Mouse (Mus musculus) large intestine, adult 2 months (tissue): ENCODE data around the gene Eif2b2. TPM values are rescaled to one million over a fixed set of nuclear protein-coding genes. Genes with fewer than 3 reads are reported as not detected.

Source experiments
- DNase-seq: peaks from one replicate; pipeline ENCODE4 v3.0.0-alpha.2; 2012; ENCODE audit warnings: low read depth, low spot score
- WGBS: fragments of 180-500 bp; shearing (Covaris S2); methylation state at CpG from one replicate; pipeline ENCODE4 v1.1.7; 2018; 5-methylcytosine and 5-hydroxymethylcytosine counted together
- polyA plus RNA-seq: library from polyadenylated mRNA; depleted of rRNA; stranded (reverse); fragments of >200 nt; gene quantifications from 2 replicates; pipeline ENCODE4 v1.2.3, GENCODE M21; 2012; rRNA removed

The Eif2b2 gene
- polyA plus RNA-seq = 84.1 and 90.8 TPM in 2 replicates

GRCm38 (mm10) chr12:85219236-85219904 lies at the start of gene Eif2b2:
Gene Eif2b2 (plus strand): TSS chr12:85219481.
- DNase-seq = peak; percentile 98
- under 1% methylated on average over 54 of the region's 54 CpGs for WGBS

- WGBS = 68% methylated on average over 3 of the region's 3 CpGs
- DNase-seq = no peak
Observed at GRCm38 (mm10) chr12:85169877-85170276, 49.4 kb upstream of the Eif2b2 start.

- WGBS = 85% methylated on average over 11 of the region's 11 CpGs
- no peak for DNase-seq
Observed at GRCm38 (mm10) chr12:85170284-85170947, 48.9 kb upstream of the Eif2b2 start.

GRCm38 (mm10) chr12:85170948-85171307 lies 48.4 kb upstream of the Eif2b2 start:
- no peak for DNase-seq
- WGBS = 78% methylated on average over 3 of the region's 3 CpGs

- DNase-seq = no peak
- WGBS = 69% methylated on average over 7 of the region's 7 CpGs
Observed at GRCm38 (mm10) chr12:85174016-85174415, 45.3 kb upstream of the Eif2b2 start.

- no peak for DNase-seq
- 64% methylated on average over 16 of the region's 16 CpGs for WGBS
Observed at GRCm38 (mm10) chr12:85175087-85175675, 44.1 kb upstream of the Eif2b2 start.

GRCm38 (mm10) chr12:85175926-85176845 lies 43.1 kb upstream of the Eif2b2 start:
- no peak for DNase-seq
- 60% methylated on average over 11 of the region's 11 CpGs for WGBS

- DNase-seq = no peak
- 4% methylated on average over 32 of the region's 32 CpGs for WGBS
Observed at GRCm38 (mm10) chr12:85176846-85177523, 42.3 kb upstream of the Eif2b2 start.

GRCm38 (mm10) chr12:85177740-85178239 lies 41.5 kb upstream of the Eif2b2 start, which contains the start of gene Pgf:
Gene Pgf (minus strand): TSS chr12:85177790.
- 69% methylated on average over 10 of the region's 10 CpGs for WGBS
- DNase-seq = no peak

GRCm38 (mm10) chr12:85178294-85178693 lies 41.0 kb upstream of the Eif2b2 start:
- no peak for DNase-seq
- WGBS = 92% methylated on average over 2 of the region's 2 CpGs

GRCm38 (mm10) chr12:85181475-85182344 lies 37.6 kb upstream of the Eif2b2 start:
- DNase-seq = no peak
- WGBS = 33% methylated on average over 17 of the region's 17 CpGs

- no peak for DNase-seq
- WGBS = 37% methylated on average over 8 of the region's 8 CpGs
Observed at GRCm38 (mm10) chr12:85182345-85182643, 37.0 kb upstream of the Eif2b2 start.

GRCm38 (mm10) chr12:85182898-85183297 lies 36.4 kb upstream of the Eif2b2 start:
- 64% methylated on average over 5 of the region's 5 CpGs for WGBS
- DNase-seq = no peak

GRCm38 (mm10) chr12:85184118-85184517 lies 35.2 kb upstream of the Eif2b2 start:
- 57% methylated on average over 5 of the region's 5 CpGs for WGBS

GRCm38 (mm10) chr12:85185810-85186209 lies 33.5 kb upstream of the Eif2b2 start:
- no peak for DNase-seq
- 33% methylated on average over 8 of the region's 8 CpGs for WGBS

More at GRCm38 (mm10) chr12:85184118-85184517, 35.2 kb upstream of the Eif2b2 start:
- no peak for DNase-seq

- DNase-seq = no peak
- WGBS = 57% methylated on average over 7 of the region's 7 CpGs
Observed at GRCm38 (mm10) chr12:85186361-85186760, 32.9 kb upstream of the Eif2b2 start.

GRCm38 (mm10) chr12:85190290-85190689 lies 29.0 kb upstream of the Eif2b2 start:
- no peak for DNase-seq
- WGBS = 68% methylated on average over 7 of the region's 7 CpGs

- DNase-seq = no peak
- WGBS = 10% methylated on average over 19 of the region's 19 CpGs
Observed at GRCm38 (mm10) chr12:85192461-85193108, 26.7 kb upstream of the Eif2b2 start.
